Mouse (Mus musculus) right cerebral cortex, postnatal 10 days (tissue): ENCODE data around the gene Zbtb9.
A peak's percentile ranks its signal among the peaks of the same experiment; 100 is the strongest.
"Not testable (repeated sequence)": the region's sequence is repeated elsewhere in the genome, so short reads cannot be mapped to it uniquely, and the experiment has no call there.

Experiments used
- DNase-seq, 2 experiments: peaks; one replicate each; pipeline ENCODE4 v3.0.0; 2021; ENCODE audit warnings: low spot score in 2 of 2

The Zbtb9 gene

DNA sequence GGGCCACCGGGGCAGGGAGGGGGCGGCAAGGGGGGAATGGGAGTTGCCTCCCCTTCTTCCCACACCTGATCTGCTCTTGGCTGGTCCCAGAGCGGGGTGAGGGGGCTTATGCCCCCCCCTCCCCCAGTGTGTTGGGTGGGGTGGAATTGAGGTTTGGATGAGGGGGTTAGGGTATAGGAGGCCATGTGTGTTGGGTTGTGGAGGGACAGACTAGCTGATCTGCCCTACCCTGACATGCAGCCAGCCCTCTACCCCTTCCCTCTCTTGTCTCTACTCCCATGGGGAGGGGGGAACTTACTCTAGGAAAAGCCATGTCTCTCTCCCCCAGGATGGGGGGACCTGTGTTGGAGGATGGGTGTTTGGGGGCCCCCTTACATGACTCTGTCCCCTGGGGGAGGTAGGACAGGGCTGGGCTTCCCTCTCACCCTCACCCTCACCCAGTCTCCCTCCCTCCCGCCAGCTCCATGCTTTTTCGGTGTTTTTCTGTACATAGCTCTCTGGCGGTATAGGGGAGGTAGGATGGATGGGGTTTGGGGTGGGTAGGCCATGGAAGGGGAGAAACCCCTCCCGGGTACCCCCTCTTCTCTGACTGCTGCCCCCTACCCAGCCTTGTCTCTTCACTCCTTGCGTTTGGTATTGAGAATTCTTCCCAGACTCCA lies 1.6 kb upstream of the Zbtb9 start:
- peak in 1 of 2 experiments; percentile 29 for DNase-seq

DNA sequence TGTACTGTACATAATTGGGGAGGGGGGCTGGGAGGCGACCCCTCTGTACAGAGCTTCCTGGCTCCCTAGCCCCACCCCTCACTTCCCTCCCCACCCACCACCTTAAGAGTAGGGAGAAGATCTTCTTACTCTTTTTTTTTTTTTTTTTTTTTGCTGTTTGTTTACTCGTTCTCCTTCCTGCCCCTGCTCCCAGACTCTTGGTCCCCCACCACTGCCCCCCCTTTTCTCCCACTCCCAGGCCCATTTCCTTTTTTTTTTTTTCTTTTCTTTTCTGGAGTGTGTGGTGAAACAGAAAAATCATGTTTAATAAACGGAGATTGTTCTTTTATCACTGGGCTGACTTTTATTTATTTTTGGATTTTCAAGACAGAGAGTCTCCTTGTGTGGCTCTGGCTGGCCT lies 860 bp upstream of the Zbtb9 start:
- no peak for DNase-seq

DNA sequence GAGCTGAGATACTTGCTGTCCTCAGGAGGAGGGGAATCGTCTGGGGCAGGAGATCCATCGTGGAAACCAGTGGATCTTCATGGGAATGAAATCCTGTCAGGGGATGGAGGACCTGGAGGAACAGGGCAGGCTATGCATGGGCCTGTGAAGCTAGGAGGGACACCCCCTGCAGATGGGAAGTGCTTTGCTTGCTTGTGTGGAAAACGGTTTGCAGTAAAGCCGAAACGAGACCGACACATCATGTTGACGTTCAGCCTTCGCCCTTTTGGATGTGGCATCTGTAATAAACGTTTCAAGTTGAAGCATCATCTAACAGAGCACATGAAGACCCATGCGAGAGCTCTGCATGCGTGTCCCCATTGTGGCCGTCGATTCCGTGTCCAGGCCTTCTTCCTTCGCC lies 1.6 kb downstream of the Zbtb9 start:
- peak in 1 of 2 experiments; percentile 31 for DNase-seq

DNA sequence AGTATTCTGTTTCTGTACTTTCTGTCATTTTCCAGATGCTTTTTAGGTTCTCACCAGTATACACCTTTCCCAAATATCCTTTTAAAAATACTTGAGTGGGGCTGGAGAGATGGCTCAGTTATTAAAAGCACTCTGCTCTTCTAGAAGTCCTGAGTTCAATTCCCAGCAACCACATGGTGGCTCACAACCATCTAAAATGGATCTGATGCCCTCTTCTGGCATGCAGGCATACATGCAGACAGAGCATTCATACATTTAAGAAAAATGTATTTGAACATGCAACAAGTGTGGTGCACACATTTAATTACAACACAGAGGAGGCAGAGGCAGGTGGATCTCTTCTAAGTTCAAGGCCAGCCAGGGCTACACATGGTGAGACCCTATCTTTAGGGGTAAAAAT lies 2.4 kb downstream of the Zbtb9 start:
- no peak for DNase-seq

DNA sequence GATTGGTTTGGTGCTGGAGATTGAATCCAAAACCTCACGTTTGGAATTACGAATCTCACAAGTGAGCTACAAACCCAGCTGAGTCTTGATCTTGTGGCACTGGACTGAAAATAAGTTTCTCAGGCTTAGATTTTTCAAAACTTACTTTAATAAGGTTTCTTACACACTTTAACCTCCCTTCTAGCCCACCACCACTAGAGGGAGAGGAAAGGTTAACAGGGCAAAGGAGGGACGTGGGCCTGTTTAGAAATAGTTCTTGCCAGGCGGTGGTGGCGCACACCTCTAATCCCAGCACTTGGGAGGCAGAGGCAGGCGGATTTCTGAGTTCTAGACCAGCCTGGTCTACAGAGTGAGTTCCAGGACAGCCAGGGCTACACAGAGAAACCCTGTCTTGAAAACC lies 4.4 kb downstream of the Zbtb9 start:
- not testable (repeated sequence) for DNase-seq

DNA sequence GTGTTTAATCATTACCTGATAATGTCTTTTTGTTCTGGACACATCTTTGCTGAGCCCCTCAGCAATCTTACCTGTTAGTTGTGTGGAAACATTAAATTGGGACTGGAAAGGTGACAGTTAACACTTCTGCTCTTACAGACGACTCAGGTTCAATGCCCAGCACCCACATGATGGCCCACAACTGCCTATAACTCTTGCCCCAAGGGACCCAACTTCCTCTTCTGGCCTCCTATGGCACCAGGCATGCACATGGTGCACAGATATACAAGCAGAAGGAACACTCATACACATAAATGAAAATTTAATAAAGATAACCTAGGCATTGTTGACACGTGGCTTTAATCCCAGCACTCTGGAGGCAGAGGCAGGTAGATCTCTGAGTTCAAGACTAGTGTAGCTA lies 6.5 kb downstream of the Zbtb9 start:
- no peak for DNase-seq

GRCm38 (mm10) chr17:26981050-26981449 lies 8.1 kb downstream of the Zbtb9 start:
- DNase-seq: no peak

DNA sequence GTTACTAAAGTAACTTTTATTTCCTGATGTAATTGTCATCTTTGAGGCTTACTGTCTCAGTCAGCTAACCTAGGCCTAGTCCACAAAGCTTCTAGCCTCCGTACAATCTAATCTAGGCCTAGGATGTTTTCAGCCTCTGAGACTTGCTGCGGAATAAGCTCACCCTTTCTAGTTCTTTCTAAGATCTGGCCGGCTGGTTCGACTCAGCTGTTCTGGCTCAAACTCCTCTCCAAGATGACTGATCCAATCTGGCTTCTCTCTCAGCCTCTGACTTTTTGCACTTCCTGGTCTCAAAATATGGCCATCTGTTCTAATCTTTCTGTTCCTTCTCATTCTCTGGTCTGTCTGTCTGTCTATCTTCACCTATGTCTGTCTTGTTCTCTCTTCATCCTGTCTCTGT lies 10.4 kb downstream of the Zbtb9 start:
- DNase-seq: no peak

- DNase-seq: peak in 1 of 2 experiments; percentile 25
Observed at GRCm38 (mm10) chr17:26985503-26986179, 12.7 kb downstream of the Zbtb9 start.

DNA sequence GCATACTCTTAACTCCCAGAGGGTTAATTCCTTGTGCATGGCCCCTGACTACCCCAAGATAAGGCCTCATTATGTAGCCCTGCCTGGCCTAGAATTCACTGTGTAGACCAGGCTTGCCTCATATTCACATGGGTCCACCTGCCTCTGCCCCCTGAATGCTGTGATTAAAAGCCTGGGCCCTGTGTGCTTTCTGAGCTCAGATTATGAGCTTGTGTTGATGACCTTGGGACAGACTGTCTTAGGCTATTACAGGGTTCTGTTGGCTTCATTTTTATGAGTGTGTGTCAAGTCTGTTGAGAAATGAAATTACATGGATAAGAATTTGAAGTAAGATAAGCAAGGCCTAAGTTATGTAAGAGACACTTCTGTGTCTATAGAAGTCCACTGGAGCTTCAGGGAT lies 17.6 kb downstream of the Zbtb9 start:
- DNase-seq: no peak

- DNase-seq: peak in 1 of 2 experiments; percentile 66
Observed at GRCm38 (mm10) chr17:26994410-26994809, 21.4 kb downstream of the Zbtb9 start.

- no peak for DNase-seq
Observed at GRCm38 (mm10) chr17:26995006-26995405, 22.0 kb downstream of the Zbtb9 start.

DNA sequence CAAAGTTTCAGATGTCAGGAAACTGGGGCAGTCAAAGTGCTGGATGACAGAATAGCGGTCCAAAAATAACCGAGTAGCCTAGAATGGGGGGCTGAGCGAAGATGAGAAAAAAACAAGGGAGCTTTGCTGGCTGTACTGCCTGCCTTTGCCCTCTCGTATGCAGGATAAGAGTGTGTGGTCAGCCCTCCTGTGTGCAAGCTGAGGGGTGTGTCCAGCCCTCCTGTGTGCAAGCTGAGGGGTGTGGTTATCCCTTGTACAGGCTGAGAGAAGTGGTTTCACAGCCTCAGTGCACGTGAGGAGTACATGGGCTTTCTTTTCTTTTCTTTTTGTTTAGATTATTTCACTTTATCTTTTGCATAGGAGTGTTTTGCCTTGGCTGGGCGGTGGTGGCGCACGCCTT lies 22.6 kb downstream of the Zbtb9 start:
- no peak for DNase-seq

DNA sequence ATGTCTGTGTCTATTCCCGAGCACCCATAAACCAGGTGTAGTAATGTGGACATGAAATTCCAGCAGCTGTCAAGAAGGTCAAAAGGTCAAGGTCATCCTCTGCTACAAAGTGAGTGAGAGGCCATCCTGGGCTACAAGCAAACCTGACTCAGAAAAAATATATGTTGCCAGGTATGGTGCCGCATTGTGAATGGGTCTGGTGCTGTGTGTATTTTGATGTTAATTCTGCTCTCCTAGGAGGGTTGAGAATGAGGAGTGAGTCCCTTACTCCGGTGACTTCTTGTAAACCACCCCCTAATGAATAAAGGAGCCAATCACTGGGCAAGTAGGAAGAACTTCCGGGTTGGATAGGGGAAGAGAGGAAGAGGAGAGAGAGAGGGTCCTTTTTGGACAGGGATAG lies 24.7 kb downstream of the Zbtb9 start:
- DNase-seq: no peak

- no peak for DNase-seq
Observed at GRCm38 (mm10) chr17:26998283-26998682, 25.3 kb downstream of the Zbtb9 start.

DNA sequence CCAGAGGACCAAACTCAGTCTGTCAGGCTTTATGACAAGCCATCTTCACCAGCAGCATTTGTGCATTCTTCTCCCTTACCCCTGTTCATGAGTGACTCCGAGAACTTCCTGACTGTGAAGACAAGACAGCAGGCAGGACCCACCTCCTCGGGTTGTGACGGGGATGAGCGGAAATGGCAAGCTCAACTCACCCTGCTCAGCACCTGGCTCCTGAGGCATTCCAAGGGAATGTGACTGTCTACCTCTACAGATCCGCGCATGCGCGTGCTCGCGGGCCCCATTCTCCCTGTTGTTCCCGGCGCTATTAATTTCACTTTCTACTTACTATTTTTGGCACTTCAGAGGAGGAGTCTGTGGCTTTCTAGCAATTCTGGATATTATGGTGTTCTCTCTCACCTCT lies 27.0 kb downstream of the Zbtb9 start:
- peak; percentile 68 to 73 for DNase-seq

DNA sequence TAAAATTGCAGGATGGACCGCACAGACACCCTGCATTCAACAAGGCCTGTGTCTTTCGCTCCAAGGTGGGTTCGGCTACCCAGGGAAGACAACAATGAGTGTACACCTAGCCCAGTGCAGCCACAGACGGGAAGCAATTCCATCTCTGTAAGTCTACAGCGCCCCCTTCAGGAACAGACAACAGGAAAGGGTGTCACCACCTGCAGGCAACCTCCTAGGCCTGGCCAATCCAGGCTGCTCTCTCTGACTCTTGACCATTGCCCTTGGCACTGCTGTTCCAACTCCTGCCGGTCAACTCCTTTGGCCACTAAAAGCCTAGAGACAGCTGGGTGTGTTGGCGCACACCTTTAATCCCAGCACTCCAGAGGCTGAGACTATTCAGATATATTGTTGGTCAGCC lies 28.2 kb downstream of the Zbtb9 start:
- no peak for DNase-seq

GRCm38 (mm10) chr17:27001889-27002288 lies 28.9 kb downstream of the Zbtb9 start:
- no peak for DNase-seq

DNA sequence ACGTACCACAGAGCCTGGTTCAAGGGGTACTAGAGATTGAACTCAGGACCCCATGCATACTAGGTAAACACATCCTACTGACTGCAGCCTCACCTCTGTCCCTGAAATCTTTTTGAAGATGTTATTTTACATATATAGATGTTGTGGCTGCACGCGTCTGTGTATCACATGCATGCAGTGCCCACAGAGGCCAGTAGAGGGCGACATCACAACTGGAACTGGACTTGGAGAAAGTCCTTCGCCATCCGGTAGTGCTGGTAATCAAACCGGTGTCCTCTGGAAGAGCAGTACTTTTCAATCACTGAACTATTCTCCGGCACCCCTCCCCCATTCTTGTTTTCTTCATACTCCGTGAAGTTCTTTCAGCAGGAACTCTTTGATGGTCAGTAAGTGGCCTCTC lies 31.5 kb downstream of the Zbtb9 start:
- peak; percentile 40 to 63 for DNase-seq

- peak in 1 of 2 experiments; percentile 25 for DNase-seq
Observed at GRCm38 (mm10) chr17:27004903-27005485, 32.0 kb downstream of the Zbtb9 start.

- DNase-seq: peak in 1 of 2 experiments; percentile 56
Observed at GRCm38 (mm10) chr17:27005644-27006043, 32.7 kb downstream of the Zbtb9 start.

- no peak for DNase-seq
Observed at GRCm38 (mm10) chr17:27008277-27008676, 35.3 kb downstream of the Zbtb9 start.

GRCm38 (mm10) chr17:27011167-27011566 lies 38.2 kb downstream of the Zbtb9 start:
- DNase-seq: peak in 1 of 2 experiments; percentile 65
